22 mouse cellular contexts compared by ENCODE assay signal in genomic region chr2:102635523-102636060, GRCm38 (mm10). TPM values are rescaled to one million over a fixed set of nuclear protein-coding genes. Genes with fewer than 3 reads are reported as not detected.
DNase-seq lines count a peak whose midpoint lies in the region; ATAC-seq and TF ChIP-seq lines count a peak whose summit lies in the region.
"Had no signal": no experiment of that assay in that cellular context is flagged by ENCODE, and none has a peak within 500 bp of the region (broad histone marks: within the 10 kb centered on the region; RNA-seq: fewer than 3 reads in every experiment).

No protein-coding gene starts in this region.

- H3K9me3 ChIP-seq in lung, postnatal 0 days (ENCODE audit: low read length), result no peaks in the 10 kb centered on the region
- H3K9me3 ChIP-seq: forebrain, embryonic 10.5 days had no signal

- no peak for TF ChIP-seq POLR2A in lung, adult 2 months (IDR thresholded peaks at IDR 0.05; ENCODE audit: borderline replicate concordance, extremely low read depth, low read depth, low read length)
- no peak for TF ChIP-seq POLR2A in olfactory bulb, adult 2 months (IDR thresholded peaks at IDR 0.05; ENCODE audit: insufficient read depth, low read depth, low read length)

- peak; percentile 25 for ATAC-seq in frontal cortex, adult (ENCODE audit: low TSS enrichment)
- ATAC-seq in lung, postnatal 0 days, result 0 out of 2 replicates have a peak, but pooled peaks have one; percentile 17
- ATAC-seq: inflammation-experienced regulatory T-cells, adult 6 months had no signal

- no peaks in the 10 kb centered on the region for H3K4me1 ChIP-seq in lung, postnatal 0 days (ENCODE audit: insufficient read depth, low read depth, low read length)
- H3K4me1 ChIP-seq in lung, adult 2 months (ENCODE audit: control insufficient read depth, insufficient read depth, low read length), result no peaks in the 10 kb centered on the region
- H3K4me1 ChIP-seq in olfactory bulb, adult 2 months (ENCODE audit: control insufficient read depth, insufficient read depth, low read length), result no peaks in the 10 kb centered on the region
- H3K4me1 ChIP-seq: forebrain, embryonic 10.5 days had no signal

- 63% methylated on average over 3 of the region's 3 CpGs for WGBS in lung, postnatal 0 days
- 60% methylated on average over 3 of the region's 3 CpGs for WGBS in lung, adult 2 months
- 70% methylated on average over 3 of the region's 3 CpGs for WGBS in olfactory bulb, adult 2 months

- TF ChIP-seq EP300 in lung, postnatal 0 days (IDR thresholded peaks at IDR 0.05), result no peak

- H3K4me3 ChIP-seq in lung, postnatal 0 days (ENCODE audit: low read depth, low read length), result no peak overlapping the region
- H3K4me3 ChIP-seq in lung, adult 2 months (replicated peaks; ENCODE audit: extremely low read depth, low read depth, low read length), result no peak overlapping the region
- H3K4me3 ChIP-seq in olfactory bulb, adult 2 months (ENCODE audit: insufficient read depth, low read depth, low read length), result no peak overlapping the region
- H3K4me3 ChIP-seq: forebrain, embryonic 10.5 days had no signal

- TF ChIP-seq CTCF in lung, postnatal 0 days (IDR thresholded peaks at IDR 0.05), result no peak
- TF ChIP-seq CTCF in lung, adult 2 months (IDR thresholded peaks at IDR 0.05; ENCODE audit: insufficient read depth, low read length), result no peak
- no peak for TF ChIP-seq CTCF in olfactory bulb, adult 2 months (IDR thresholded peaks at IDR 0.05; ENCODE audit: insufficient read depth, low read depth, low read length)

- no peak for DNase-seq in frontal cortex, postnatal 25 days (ENCODE audit: low spot score in 2 of 2)
- peak; percentile 13 for DNase-seq in layer of hippocampus, adult 11-12 months (ENCODE audit: low spot score)
- no peak for DNase-seq in layer of hippocampus, postnatal 10 days (ENCODE audit: low spot score in 2 of 2)
- peak; percentile 17 for DNase-seq in lung, postnatal 0 days (ENCODE audit: low spot score)
- no peak for DNase-seq in lung, adult 2 months
- no peak for DNase-seq in thymus, adult 18-20 months
- DNase-seq: adrenal gland, postnatal 25 days; cerebellum, adult 11 months; gastrocnemius, postnatal 25 days; heart, postnatal 36 days; kidney, adult 2 months; kidney, postnatal 14 days; right cerebral cortex, postnatal 25 days; spleen, adult 18-20 months had no signal

- no peaks in the 10 kb centered on the region for H3K36me3 ChIP-seq in lung, postnatal 0 days (ENCODE audit: insufficient read depth, low read length)
- H3K36me3 ChIP-seq: forebrain, embryonic 10.5 days had no signal

- no peak overlapping the region for H3K27ac ChIP-seq in lung, postnatal 0 days (ENCODE audit: low read length)
- peak overlapping the region; percentile 19; the same call in 1 of the 2 replicates for H3K27ac ChIP-seq in olfactory bulb, adult 2 months (ENCODE audit: insufficient read depth, low read depth, low read length)
- H3K27ac ChIP-seq: forebrain, embryonic 10.5 days; hindbrain, embryonic 14.5 days had no signal

- no peak overlapping the region for H3K4me2 ChIP-seq in lung, postnatal 0 days (replicated peaks; ENCODE audit: low read depth, low read length)
- H3K4me2 ChIP-seq: hindbrain, embryonic 14.5 days; midbrain, embryonic 11.5 days had no signal

- no peaks in the 10 kb centered on the region for H3K27me3 ChIP-seq in lung, postnatal 0 days (replicated peaks; ENCODE audit: insufficient read depth, low read length)

- H3K9ac ChIP-seq in lung, postnatal 0 days (replicated peaks; ENCODE audit: low read depth), result no peak overlapping the region
- H3K9ac ChIP-seq: hindbrain, embryonic 14.5 days had no signal

RNA-seq across cellular contexts. Expression of gene Slc1a2, which starts 22.9 kb away (rescaled TPM):
- 1,000 to 10,000 TPM; 1,474 to 1,476 TPM for total RNA-seq in layer of hippocampus, postnatal 10 days (2021)
- polyA plus RNA-seq in lung, postnatal 0 days (2015; fragmentation: Nextera tagmentation; extraction: Ambion mirVana), result 0.50 and 0.87 TPM in 2 replicates
- polyA plus RNA-seq in lung, adult 2 months (2012; rRNA removed), result 1.4 and 1.5 TPM in 2 replicates
- 685 and 1,636 TPM in 2 replicates for polyA plus RNA-seq in olfactory bulb, adult 2 months (2012; ENCODE audit: insufficient read depth, insufficient read length, low replicate concordance, missing spikeins)
- total RNA-seq: monocyte, adult 5-6 weeks; neutrophil, adult 5-6 weeks had no signal

Comparison
In these comparisons a context has a peak if more than half of its experiments do, and no peak if none do; other contexts are left out.
1. DNase-seq: peak in layer of hippocampus, adult 11-12 months (single experiment) and lung, postnatal 0 days (single experiment); none in frontal cortex, postnatal 25 days (0 of 2), layer of hippocampus, postnatal 10 days (0 of 2), lung, adult 2 months (single experiment) and thymus, adult 18-20 months (0 of 2).
2. RNA of gene Slc1a2, which starts 22.9 kb away (polyA plus RNA-seq): 685 to 1,636 TPM in olfactory bulb, adult 2 months; 1.4 to 1.5 TPM in lung, adult 2 months and 0.50 to 0.87 TPM in lung, postnatal 0 days; every median in the first group is over 100 times any median in the second.